Mouse (Mus musculus): ENCODE data around the gene Zfp830.

Gene Zfp830

GRCm38 (mm10) chr11:82763742-82764437, at the start of gene Zfp830, which contains the start of gene Cct6b:
Gene Zfp830 (plus strand): TSS chr11:82764345.
Gene Cct6b (minus strand): TSS chr11:82764321.
- peak; percentile 80 to 83 for DNase-seq (ENCODE audit: low read depth in 2 of 2, low spot score in 2 of 2)

DNA sequence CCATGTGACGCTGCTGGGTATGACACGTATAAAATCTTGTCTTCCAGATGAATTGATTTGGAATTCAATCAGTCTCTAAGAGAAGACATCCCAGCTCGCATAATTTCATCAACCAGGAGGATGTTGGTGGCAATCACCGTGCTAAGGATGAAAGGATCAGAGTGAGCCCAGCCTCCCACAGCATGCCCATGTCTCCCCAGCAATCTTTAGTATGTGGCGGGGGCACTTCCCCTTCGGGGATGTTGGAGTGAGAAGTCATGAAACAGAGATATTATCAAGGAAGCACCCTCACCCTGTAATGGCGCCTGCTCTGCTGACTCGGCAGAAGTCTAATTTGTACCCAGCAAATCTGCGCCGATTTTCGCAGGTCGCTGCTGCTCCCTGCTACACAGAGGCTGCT, 44.9 kb upstream of the Zfp830 start:
- DNase-seq (ENCODE audit: low read depth in 2 of 2, low spot score in 2 of 2): no peak

- no peak for DNase-seq (ENCODE audit: low read depth in 2 of 2, low spot score in 2 of 2)
Measured at GRCm38 (mm10) chr11:82726862-82727261, 37.3 kb upstream of the Zfp830 start.

DNA sequence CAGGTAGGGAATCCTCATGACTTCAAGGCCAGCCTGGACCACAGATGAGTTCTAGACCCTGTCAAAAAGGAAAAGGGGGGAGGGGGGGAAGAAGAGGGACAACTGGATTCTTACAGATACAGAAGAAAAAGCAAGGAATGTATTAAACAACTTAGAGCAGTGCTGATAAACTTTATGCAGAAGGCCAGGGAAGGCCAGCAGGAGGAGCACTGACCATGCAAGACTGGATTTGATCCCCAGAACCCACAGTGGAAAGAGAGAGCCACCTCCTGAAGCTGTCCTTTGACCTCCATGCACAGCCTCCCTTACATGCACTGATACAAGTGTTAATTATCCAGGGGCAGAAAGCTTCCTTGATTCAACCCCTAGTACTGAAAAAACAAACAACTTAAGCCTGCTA, 29.9 kb upstream of the Zfp830 start:
- DNase-seq (ENCODE audit: low read depth in 2 of 2, low spot score in 2 of 2): no peak

DNA sequence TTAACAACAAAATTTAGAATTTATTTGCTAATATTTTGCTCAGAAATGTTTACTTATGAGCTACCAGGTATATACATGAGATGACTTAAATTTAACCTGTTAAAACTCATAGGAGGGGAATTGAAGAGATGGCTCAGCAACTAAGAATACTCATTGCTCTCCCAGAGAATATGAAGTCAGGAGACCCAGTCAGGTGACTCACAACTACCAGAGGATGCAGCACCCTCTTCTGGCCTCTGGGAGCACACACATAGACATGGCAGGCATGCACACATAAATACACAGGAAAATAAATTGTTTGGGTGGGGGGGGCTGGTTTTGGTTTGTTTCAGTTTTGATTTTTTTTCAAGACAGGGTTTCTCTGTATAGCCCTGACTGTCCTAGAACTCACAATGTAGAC, 25.1 kb upstream of the Zfp830 start:
- DNase-seq (ENCODE audit: low read depth in 2 of 2, low spot score in 2 of 2): no peak

GRCm38 (mm10) chr11:82746138-82746537, 18.0 kb upstream of the Zfp830 start:
- peak; percentile 50 to 68 for DNase-seq (ENCODE audit: low read depth in 2 of 2, low spot score in 2 of 2)

DNA sequence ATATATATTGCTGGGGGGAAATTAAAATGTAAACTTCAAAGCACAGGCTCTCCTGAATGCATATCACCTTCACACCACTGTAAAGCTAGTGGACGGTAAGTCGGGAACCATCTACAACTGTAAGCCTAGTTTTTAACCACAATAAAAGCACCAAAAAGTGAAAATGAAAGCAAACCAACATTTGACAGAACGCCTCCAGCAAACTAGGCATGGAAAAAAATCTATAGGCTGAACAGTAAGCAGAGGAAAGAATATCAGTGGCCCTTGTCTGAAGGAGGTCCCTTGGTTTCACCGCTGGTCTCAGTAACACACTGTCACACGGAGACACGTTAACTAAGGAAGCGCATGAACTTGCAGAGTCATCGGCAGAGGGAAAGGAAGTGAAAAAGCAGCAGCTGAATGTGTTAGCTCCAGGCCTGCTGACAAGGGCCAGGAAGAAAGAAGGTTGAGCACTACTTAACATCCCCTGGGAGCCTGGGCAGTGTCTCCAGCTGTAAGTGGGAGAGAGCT, 17.2 kb upstream of the Zfp830 start:
- peak in 1 of 2 experiments; percentile 13 for DNase-seq (ENCODE audit: low read depth in 2 of 2, low spot score in 2 of 2)

DNA sequence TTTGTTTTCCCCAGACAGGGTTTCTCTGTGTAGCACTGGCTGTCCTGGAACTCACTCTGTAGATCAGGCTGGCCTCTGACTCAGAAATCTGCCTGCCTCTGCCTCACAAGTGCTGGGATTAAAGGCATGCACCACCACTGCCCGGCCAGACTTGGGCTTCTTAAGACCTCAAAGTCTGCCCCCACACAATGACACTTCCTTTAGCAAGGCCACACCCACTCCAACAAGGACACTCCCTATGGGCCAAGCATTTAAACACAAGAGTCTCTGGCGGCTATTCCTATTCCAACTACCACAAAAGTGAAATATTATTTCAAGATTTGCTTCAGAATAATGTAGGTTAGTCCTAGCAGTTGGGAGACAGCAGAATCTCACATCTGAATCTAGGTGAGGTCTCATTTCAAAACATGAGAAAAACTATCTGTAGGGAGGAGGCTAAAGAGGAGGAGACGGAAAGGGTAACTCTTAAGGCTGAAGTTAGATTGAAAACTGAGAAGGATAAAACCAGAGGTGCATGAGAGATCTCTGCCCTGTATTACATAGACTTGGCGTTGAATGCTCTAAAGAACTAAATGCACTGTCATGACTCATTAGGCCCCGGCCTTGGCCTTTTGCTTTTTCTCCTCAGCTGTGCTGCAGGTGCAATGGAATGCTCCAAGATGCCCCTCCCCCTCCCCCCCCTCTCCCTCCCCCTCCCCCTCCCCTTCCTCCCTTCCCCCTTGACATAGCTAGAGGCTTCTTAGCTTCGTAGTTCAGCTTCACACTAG, 11.6 kb upstream of the Zfp830 start:
- DNase-seq (ENCODE audit: low read depth in 2 of 2, low spot score in 2 of 2): no peak

DNA sequence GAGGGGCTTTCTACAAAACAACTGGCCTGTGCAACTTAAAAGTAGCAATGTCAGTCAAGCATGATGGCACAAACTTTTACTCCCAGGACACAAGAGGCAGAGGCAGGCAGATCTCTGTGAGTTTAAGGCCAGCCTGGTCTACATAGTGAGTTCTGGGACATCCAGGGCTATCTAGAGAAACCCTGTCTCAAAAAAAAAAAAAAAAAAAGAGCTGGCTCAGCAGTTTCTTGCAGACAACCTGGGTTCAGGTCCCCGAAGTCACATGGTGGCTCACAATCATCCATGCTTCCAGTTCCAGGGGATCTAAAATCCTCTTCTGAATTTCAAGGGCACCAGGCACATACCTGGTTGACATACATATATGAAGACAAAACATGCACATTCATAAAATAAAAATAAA, 8.2 kb upstream of the Zfp830 start:
- no peak for DNase-seq (ENCODE audit: low read depth in 2 of 2, low spot score in 2 of 2)

DNA sequence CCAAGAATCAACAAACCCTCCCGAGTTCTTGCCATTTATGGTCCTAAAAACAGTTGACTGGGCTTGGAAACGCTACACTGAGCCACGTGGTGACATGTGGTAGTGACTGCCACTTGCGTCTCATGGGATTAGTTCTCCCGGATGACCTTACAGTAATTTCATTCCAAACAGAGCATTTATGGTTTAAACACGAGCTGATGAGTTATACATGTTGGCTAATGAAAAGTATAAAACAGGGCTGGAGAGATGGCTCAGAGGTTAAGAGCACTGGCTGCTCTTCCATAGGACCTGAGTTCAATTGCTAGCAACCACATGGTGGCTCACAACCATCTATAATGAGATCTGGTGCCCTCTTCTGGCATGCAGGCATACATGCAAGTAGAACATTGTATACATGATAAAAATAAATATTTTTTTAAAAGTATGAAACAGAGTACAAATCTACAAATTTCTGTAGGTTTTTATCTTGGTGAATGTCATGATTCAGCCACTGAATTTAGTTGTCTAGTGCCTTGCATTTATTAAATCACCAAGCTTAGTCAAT, 1.8 kb upstream of the Zfp830 start:
- DNase-seq (ENCODE audit: low read depth in 2 of 2, low spot score in 2 of 2): no peak

DNA sequence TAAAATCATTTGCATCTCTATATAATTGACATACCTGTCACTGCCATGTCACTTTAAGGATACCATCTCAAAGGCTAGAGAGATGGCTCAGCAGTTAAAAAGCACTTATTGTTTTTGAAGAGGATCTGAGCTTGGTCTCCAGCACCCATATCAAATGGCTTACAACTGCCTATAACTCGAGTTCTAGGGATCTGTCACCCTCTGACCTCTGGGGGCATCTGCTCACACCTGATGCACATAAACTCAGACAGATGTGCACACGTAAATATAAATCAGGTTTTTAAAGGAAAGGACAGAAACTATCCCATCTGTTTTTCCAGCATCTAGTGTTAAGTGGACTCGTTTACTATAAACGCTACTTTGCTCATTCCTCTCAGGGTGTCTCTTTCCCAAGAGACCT, 884 bp upstream of the Zfp830 start:
- no peak for DNase-seq (ENCODE audit: low read depth in 2 of 2, low spot score in 2 of 2)

- no peak for DNase-seq (ENCODE audit: low read depth in 2 of 2, low spot score in 2 of 2)
Measured at GRCm38 (mm10) chr11:82764438-82764924, 336 bp downstream of the Zfp830 start.

DNA sequence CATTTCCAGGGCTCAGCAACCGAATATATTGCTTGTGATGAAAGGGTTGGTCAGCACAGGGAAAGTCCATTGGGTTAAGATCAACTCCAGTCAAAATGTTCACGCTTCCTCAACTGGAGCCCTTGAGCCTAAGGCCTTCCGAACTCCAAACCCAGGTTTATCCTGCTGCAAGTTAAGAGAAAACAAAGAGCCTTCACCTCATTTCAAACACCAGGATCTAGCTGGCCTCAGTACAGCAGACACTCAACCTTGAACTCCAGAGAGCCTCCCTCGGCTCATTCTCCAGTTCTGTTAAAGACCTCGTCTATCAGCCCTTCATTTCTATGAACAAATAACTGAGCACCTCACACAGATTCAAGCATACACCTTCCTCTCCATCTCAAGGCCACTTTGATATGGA, 16.0 kb downstream of the Zfp830 start:
- DNase-seq (ENCODE audit: low read depth in 2 of 2, low spot score in 2 of 2): no peak

GRCm38 (mm10) chr11:82780983-82781903, 17.1 kb downstream of the Zfp830 start, which contains the start of gene Lig3:
Gene Lig3 (plus strand): TSS chr11:82781108.
- DNase-seq (ENCODE audit: low read depth in 2 of 2, low spot score in 2 of 2): peak; percentile 87 to 93

DNA sequence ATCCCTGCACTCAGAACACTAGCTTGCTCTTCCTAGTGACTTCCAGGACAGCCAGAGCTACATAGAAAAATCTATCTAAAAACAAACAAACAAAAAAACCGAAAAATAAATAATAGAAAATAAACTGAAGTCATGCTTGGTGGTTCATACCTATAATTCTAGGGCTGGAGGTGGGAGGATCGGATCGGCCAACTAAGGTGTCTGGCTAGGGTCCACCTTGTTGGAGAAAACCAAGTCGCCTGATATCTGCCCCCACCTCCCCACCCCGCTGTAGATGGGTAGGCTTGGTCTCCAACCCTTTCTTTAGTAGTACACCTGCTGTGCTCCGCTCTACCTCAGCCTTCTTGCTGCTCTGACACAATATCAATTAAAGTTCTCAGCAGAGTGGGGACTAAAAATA, 18.1 kb downstream of the Zfp830 start:
- no peak for DNase-seq (ENCODE audit: low read depth in 2 of 2, low spot score in 2 of 2)

DNA sequence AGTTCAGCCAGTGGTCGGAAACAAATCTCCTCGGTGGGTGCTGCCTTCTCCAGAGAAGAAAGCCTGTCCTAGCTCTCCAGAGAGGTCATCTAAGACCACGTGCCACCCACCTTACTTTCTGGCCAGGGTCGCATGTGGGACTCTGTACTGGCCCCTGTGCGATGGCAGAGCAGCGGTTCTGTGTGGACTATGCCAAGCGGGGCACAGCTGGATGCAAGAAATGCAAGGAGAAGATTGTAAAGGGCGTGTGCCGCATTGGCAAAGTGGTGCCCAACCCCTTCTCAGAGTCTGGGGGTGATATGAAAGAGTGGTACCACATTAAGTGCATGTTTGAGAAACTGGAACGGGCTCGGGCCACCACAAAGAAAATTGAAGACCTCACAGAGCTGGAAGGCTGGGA, 19.3 kb downstream of the Zfp830 start:
- DNase-seq (ENCODE audit: low read depth in 2 of 2, low spot score in 2 of 2): no peak

DNA sequence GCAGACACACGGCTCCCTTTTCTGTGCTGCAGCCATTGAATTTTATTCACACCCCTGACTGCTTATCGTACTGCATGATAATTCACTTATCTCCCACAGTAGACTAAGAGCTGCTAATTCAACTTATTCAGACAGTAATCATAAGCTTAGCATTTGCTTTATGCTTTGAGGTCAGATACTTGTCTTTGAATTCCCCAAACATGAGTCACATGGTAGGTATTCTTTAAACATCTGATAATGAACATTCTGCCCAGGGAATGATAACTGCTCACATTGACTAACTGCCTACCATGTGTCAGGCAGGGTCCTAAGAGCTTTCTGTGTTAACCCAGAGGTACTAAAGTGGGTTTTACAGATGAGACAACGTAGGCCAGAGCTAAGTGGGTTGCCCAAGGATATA, 42.5 kb downstream of the Zfp830 start:
- no peak for DNase-seq (ENCODE audit: low read depth in 2 of 2, low spot score in 2 of 2)

GRCm38 (mm10) chr11:82807370-82807769, 43.2 kb downstream of the Zfp830 start:
- DNase-seq (ENCODE audit: low read depth in 2 of 2, low spot score in 2 of 2): no peak

DNA sequence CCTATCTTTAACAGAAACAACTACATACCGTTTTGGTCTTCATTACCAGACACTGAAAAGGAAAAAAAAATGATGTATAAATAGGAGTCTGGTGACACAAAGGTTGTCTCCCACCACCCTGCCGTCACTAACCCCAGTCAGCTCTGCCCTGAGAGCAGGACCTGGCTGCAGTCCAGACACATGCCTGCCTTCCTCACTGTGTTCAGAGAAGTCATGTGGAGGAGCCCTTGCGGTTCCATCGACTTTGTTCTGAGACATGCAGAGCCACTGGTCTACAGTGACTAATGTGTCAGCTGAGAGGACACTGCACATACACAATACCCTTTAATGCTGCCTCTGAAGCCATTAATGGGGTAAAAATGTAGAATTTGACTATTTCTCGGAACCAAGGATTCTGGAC, 44.3 kb downstream of the Zfp830 start:
- DNase-seq (ENCODE audit: low read depth in 2 of 2, low spot score in 2 of 2): no peak

All from CD8-positive naive resting alpha-beta T cell, adult 2 months (primary cell).